Mouse (Mus musculus): Measurements from ENCODE around the gene Wfdc2. TPM values are rescaled to one million over a fixed set of nuclear protein-coding genes. Genes with fewer than 3 reads are reported as not detected.

The Wfdc2 gene
- polyA plus RNA-seq, 1 experiment: not detected

GRCm38 (mm10) chr2:164531169-164531568, 31.0 kb upstream of the Wfdc2 start:
- Histone ChIP-seq H3K4me3 (no peak overlapping the region), H3K36me3 (ENCODE audit: control insufficient read depth, insufficient read depth) (no peaks in the 10 kb centered on the region), H3K4me2 (ENCODE audit: low read depth) (peak overlapping the region; percentile 19), H3K27me3 (ENCODE audit: control insufficient read depth, insufficient read depth, insufficient read length) (peaks cover 5% of the 10 kb centered on the region), H3ac (ENCODE audit: control insufficient read depth, insufficient read length) (no peak overlapping the region), H3K79me2 (ENCODE audit: control insufficient read depth, insufficient read depth) (no peaks in the 10 kb centered on the region)
- no peak for TF ChIP-seq USF1 (IDR thresholded peaks at IDR 0.05; ENCODE audit: low read depth)

GRCm38 (mm10) chr2:164534315-164534714, 27.9 kb upstream of the Wfdc2 start:
- Histone ChIP-seq H3ac (ENCODE audit: control insufficient read depth, insufficient read length) (no peak overlapping the region), H3K36me3 (ENCODE audit: control insufficient read depth, insufficient read depth) (no peaks in the 10 kb centered on the region), H3K4me2 (ENCODE audit: low read depth) (no peak overlapping the region), H3K27me3 (ENCODE audit: control insufficient read depth, insufficient read depth, insufficient read length) (peaks cover 22% of the 10 kb centered on the region), H3K79me2 (ENCODE audit: control insufficient read depth, insufficient read depth) (no peaks in the 10 kb centered on the region), H3K4me3 (no peak overlapping the region)
- TF ChIP-seq MYOG (IDR thresholded peaks at IDR 0.05; ENCODE audit: control insufficient read depth in 1 of 3, insufficient read depth in 1 of 3, insufficient read length in 2 of 3, low read depth in 2 of 3): no peak
- TF ChIP-seq E2F4 (IDR thresholded peaks at IDR 0.05; ENCODE audit: insufficient read depth): no peak
- TF ChIP-seq POLR2AphosphoS2 (IDR thresholded peaks at IDR 0.05; ENCODE audit: insufficient read length, low read depth): no peak
- no peak for TF ChIP-seq CEBPB (IDR thresholded peaks at IDR 0.05; ENCODE audit: insufficient read depth, poor library complexity, severe bottlenecking)
- TF ChIP-seq SRF (IDR thresholded peaks at IDR 0.05; ENCODE audit: control insufficient read depth, insufficient read length, low read depth): no peak
- no peak for TF ChIP-seq MAX (IDR thresholded peaks at IDR 0.05; ENCODE audit: low read depth)
- no peak for TF ChIP-seq TCF12 (IDR thresholded peaks at IDR 0.05; ENCODE audit: insufficient read depth, poor library complexity, severe bottlenecking)
- no peak for TF ChIP-seq REST (IDR thresholded peaks at IDR 0.05; ENCODE audit: insufficient read depth, insufficient read length)
- TF ChIP-seq TCF3 (IDR thresholded peaks at IDR 0.05; ENCODE audit: insufficient read length, low read depth): no peak

- TF ChIP-seq TCF3 (IDR thresholded peaks at IDR 0.05; ENCODE audit: insufficient read length, low read depth): no peak
- no peak for TF ChIP-seq TCF12 (IDR thresholded peaks at IDR 0.05; ENCODE audit: insufficient read depth, poor library complexity, severe bottlenecking)
- TF ChIP-seq E2F4 (IDR thresholded peaks at IDR 0.05; ENCODE audit: insufficient read depth): no peak
- TF ChIP-seq POLR2AphosphoS2 (IDR thresholded peaks at IDR 0.05; ENCODE audit: insufficient read length, low read depth): no peak
- no peak for TF ChIP-seq MYOD1 (IDR thresholded peaks at IDR 0.05; ENCODE audit: control insufficient read depth in 1 of 3, insufficient read length in 2 of 3, low read depth in 2 of 3)
- TF ChIP-seq MAX (IDR thresholded peaks at IDR 0.05; ENCODE audit: low read depth): no peak
- H3K4me3 ChIP-seq: no peak overlapping the region
- H3K36me3 ChIP-seq (ENCODE audit: control insufficient read depth, insufficient read depth): no peaks in the 10 kb centered on the region
- H3ac ChIP-seq (ENCODE audit: control insufficient read depth, insufficient read length): no peak overlapping the region
- H3K27me3 ChIP-seq (ENCODE audit: control insufficient read depth, insufficient read depth, insufficient read length): peaks cover 36% of the 10 kb centered on the region
- H3K4me2 ChIP-seq (ENCODE audit: low read depth): no peak overlapping the region
- no peaks in the 10 kb centered on the region for H3K79me2 ChIP-seq (ENCODE audit: control insufficient read depth, insufficient read depth)
Measured at GRCm38 (mm10) chr2:164537003-164537402, 25.2 kb upstream of the Wfdc2 start.

GRCm38 (mm10) chr2:164540652-164541427, 21.4 kb upstream of the Wfdc2 start:
- H3ac ChIP-seq (ENCODE audit: control insufficient read depth, insufficient read length): no peak overlapping the region
- H3K4me2 ChIP-seq (ENCODE audit: low read depth): no peak overlapping the region
- no peaks in the 10 kb centered on the region for H3K79me2 ChIP-seq (ENCODE audit: control insufficient read depth, insufficient read depth)
- no peak for TF ChIP-seq USF1 (IDR thresholded peaks at IDR 0.05; ENCODE audit: low read depth)
- no peak for TF ChIP-seq SRF (IDR thresholded peaks at IDR 0.05; ENCODE audit: control insufficient read depth, insufficient read length, low read depth)
- no peak for TF ChIP-seq MYOG (IDR thresholded peaks at IDR 0.05; ENCODE audit: control insufficient read depth in 1 of 3, insufficient read depth in 1 of 3, insufficient read length in 2 of 3, low read depth in 2 of 3)
- no peak for TF ChIP-seq TCF3 (IDR thresholded peaks at IDR 0.05; ENCODE audit: insufficient read length, low read depth)
- TF ChIP-seq MAX (IDR thresholded peaks at IDR 0.05; ENCODE audit: low read depth): no peak
- TF ChIP-seq POLR2A (IDR thresholded peaks at IDR 0.05; ENCODE audit: insufficient read length, low read depth): no peak
- TF ChIP-seq MYOD1 (IDR thresholded peaks at IDR 0.05; ENCODE audit: control insufficient read depth in 1 of 3, insufficient read length in 2 of 3, low read depth in 2 of 3): no peak
- no peak for TF ChIP-seq POLR2AphosphoS2 (IDR thresholded peaks at IDR 0.05; ENCODE audit: insufficient read length, low read depth)
- TF ChIP-seq REST (IDR thresholded peaks at IDR 0.05; ENCODE audit: insufficient read depth, insufficient read length): no peak
- no peak for TF ChIP-seq CEBPB (IDR thresholded peaks at IDR 0.05; ENCODE audit: insufficient read depth, poor library complexity, severe bottlenecking)
- TF ChIP-seq TCF12 (IDR thresholded peaks at IDR 0.05; ENCODE audit: insufficient read depth, poor library complexity, severe bottlenecking): no peak
- TF ChIP-seq E2F4 (IDR thresholded peaks at IDR 0.05; ENCODE audit: insufficient read depth): no peak
- H3K36me3 ChIP-seq (ENCODE audit: control insufficient read depth, insufficient read depth): no peaks in the 10 kb centered on the region
- no peak overlapping the region for H3K4me3 ChIP-seq
- peaks cover 47% of the 10 kb centered on the region for H3K27me3 ChIP-seq (ENCODE audit: control insufficient read depth, insufficient read depth, insufficient read length)

GRCm38 (mm10) chr2:164542132-164542531, 20.1 kb upstream of the Wfdc2 start:
- Histone ChIP-seq H3K27me3 (ENCODE audit: control insufficient read depth, insufficient read depth, insufficient read length) (peaks cover 40% of the 10 kb centered on the region), H3K79me2 (ENCODE audit: control insufficient read depth, insufficient read depth) (no peaks in the 10 kb centered on the region), H3K36me3 (ENCODE audit: control insufficient read depth, insufficient read depth) (no peaks in the 10 kb centered on the region), H3ac (ENCODE audit: control insufficient read depth, insufficient read length) (no peak overlapping the region), H3K4me2 (ENCODE audit: low read depth) (no peak overlapping the region), H3K4me3 (no peak overlapping the region)
- no peak for TF ChIP-seq SRF (IDR thresholded peaks at IDR 0.05; ENCODE audit: control insufficient read depth, insufficient read length, low read depth)
- TF ChIP-seq MYOD1 (IDR thresholded peaks at IDR 0.05; ENCODE audit: control insufficient read depth in 1 of 3, insufficient read length in 2 of 3, low read depth in 2 of 3): no peak
- TF ChIP-seq E2F4 (IDR thresholded peaks at IDR 0.05; ENCODE audit: insufficient read depth): no peak
- TF ChIP-seq MAX (IDR thresholded peaks at IDR 0.05; ENCODE audit: low read depth): no peak
- no peak for TF ChIP-seq CEBPB (IDR thresholded peaks at IDR 0.05; ENCODE audit: insufficient read depth, poor library complexity, severe bottlenecking)
- no peak for TF ChIP-seq POLR2A (IDR thresholded peaks at IDR 0.05; ENCODE audit: insufficient read length, low read depth)
- TF ChIP-seq MYOG (IDR thresholded peaks at IDR 0.05; ENCODE audit: control insufficient read depth in 1 of 3, insufficient read depth in 1 of 3, insufficient read length in 2 of 3, low read depth in 2 of 3): no peak
- TF ChIP-seq TCF12 (IDR thresholded peaks at IDR 0.05; ENCODE audit: insufficient read depth, poor library complexity, severe bottlenecking): no peak
- TF ChIP-seq POLR2AphosphoS2 (IDR thresholded peaks at IDR 0.05; ENCODE audit: insufficient read length, low read depth): no peak
- no peak for TF ChIP-seq REST (IDR thresholded peaks at IDR 0.05; ENCODE audit: insufficient read depth, insufficient read length)
- no peak for TF ChIP-seq TCF3 (IDR thresholded peaks at IDR 0.05; ENCODE audit: insufficient read length, low read depth)
- TF ChIP-seq USF1 (IDR thresholded peaks at IDR 0.05; ENCODE audit: low read depth): no peak

Data from myocyte (in vitro differentiated cells).